Mouse (Mus musculus) cerebellum, adult 9-10 months (tissue): ENCODE measurements around the gene Use1.

ENCODE experiments used
- DNase-seq: peaks from one replicate; pipeline ENCODE4 v3.0.0; 2022

Gene Use1

GRCm38 (mm10) chr8:71379008-71379407 is 12.4 kb downstream of the Use1 start:
- no peak for DNase-seq

DNA sequence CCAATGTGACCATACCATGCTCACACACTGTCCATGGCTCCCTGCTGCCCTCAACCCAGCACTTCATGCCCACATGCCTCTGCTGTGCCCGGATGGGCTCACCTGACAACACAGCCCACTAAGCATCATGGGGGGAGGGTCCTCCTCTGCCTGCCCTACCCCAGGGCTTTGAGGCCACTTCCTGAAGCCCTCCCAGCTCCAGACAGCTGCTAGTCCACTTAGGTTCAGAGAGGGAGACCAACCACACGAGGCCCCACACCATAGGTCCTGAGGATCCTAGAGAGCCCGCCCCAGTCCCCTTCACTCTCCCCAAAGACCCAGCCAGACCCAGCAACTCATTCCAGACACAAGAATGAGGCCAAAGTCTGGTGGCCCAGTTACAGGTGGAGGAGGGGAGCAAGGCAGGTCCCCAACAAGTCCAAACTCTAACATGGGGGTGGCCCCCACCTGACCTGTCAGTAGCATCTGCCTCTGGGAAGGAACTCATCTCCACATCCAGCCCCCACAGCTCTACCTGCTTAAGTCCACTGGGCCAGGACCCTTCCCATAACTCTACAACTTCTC is 12.9 kb downstream of the Use1 start:
- peak; percentile 46 for DNase-seq

DNA sequence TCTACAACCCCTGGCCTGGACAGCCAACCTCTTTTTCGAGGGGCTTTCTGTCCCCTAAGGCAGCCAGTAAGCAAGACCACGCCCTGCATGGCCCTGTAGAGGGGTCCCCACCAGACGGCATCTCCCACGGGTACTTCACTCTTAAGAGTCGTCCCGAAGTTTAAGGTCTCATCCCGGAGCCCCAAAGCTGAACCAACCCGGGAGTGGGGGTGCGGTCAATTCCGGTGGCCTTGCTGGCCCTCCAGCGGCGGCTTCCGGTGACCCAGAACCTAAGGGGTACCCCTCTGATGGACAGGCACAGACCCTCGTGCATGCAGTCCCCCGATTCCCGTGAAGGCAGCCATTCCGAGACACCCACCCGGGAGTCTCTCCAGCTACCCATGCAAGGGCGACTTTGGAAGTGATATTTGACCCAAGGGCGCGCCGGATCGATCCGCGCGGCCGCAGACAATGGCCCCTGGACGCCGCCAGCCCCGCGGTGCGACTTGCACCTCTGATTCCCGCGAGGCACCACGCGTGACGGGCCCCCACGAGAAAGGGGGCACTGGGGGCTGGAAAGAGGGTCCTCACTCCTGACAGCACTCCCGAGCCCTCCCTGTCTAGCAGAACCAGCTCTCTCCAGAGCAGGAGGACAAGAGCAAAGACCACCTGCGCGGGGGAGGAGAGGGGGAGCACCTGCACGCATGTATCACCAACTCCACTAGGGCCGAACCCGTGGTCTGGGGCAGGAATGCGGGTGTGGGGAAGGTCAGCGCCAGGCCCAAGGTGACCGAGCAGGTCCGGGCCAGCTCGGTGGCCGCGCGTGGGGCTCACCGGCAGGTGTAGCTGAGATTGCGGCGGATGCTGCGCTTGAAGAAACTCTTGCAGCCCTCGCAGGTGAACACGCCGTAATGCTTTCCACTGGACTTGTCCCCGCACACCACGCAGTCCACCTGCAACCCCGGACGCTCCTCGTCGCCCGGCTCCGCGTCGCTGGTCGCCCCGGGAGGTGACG is 13.8 kb downstream of the Use1 start:
- DNase-seq: peak; percentile 64

- DNase-seq: peak; percentile 67
These were observed 14.8 kb downstream of the Use1 start, which contains the start of gene Nr2f6 for GRCm38 (mm10) chr8:71381421-71381970. TSS of gene Nr2f6 (minus strand) at chr8:71381960.

DNA sequence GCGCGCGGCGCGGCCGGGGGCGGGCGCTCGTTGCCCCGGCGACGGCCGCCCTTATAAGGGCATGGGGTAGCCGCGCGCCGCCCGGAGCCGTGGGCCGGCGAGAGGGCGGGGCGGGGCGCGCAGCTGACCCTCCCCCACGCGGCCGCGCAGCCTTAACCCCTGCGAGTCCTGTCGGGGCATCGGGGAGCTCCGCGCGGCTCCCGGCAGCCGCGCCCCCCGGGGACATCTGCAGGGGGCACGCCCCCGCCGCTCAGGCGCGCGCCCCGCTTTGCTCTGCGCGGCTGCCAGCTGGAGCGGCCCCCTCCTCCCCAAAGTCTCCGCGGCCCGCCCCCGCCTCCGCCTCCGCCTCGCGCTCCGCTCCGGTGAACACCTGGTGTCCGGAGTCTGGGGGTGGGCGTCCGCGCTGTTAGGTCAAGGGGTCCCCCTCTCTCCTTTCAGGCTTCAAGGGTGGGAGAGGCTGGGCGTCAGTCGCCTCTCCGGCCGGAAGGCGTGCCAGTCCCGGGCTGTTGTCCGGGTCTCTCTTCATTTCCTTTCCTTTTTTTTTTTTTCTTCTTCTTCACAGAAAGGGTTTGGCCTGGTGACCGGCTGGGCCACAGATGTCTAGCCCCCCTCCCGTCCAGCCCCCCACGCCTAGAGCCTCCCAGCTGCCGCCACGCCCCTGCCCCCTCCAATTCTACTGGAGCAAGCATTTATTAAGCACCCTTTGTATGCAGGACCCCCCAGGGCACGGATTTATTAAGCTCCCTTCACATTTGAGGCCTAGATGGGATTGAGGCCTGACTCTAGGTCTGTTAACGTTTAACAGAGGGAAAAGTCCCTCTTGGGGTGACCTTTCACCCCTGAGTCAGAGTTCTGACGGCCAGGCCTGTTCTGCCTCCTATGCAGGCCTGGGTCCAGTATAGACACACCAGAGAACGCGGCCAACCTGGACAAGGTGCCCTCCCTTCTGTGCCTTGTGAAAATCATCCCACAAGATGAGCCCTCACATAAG is 15.6 kb downstream of the Use1 start:
- peak; percentile 86 for DNase-seq

DNA sequence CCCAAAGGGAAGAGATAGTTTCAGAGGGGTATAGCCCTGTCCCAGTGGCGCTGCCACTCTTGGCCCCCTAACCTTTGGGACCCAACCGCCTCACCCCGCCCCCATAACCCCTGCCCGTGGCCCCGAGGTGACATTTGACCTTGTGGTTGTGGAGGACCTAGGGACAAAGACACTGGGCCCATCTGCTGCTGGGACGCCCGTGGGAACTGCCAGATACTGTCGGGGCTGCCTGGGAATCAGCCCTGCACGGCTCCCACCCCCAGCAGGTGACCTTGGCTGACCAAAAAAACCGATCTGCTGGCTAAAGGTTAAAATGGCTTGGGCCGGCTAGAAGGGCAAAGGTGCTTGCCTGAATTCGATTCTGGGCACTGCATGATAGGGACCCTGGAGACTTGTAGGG is 16.7 kb downstream of the Use1 start:
- DNase-seq: peak; percentile 42

DNA sequence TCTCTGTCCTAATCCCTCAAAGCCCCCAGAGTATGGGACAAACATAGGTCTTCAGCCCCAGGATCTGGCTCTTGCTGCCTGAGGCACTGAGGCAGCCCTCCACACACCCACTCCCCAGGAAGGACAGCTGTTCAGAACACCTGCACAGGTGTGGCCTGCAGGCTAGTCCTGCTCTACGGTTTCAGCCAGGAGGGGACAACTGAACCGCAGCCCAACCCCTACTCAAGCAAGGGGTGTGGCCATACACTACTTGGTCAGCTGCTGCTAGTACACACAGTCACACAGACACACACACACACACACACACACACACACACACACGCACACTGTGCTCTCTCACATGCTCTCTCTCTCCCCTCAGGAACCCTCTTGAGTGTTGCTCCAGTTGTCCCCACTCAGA is 17.2 kb downstream of the Use1 start:
- DNase-seq: no peak

GRCm38 (mm10) chr8:71385212-71385835 is 18.7 kb downstream of the Use1 start:
- DNase-seq: no peak

DNA sequence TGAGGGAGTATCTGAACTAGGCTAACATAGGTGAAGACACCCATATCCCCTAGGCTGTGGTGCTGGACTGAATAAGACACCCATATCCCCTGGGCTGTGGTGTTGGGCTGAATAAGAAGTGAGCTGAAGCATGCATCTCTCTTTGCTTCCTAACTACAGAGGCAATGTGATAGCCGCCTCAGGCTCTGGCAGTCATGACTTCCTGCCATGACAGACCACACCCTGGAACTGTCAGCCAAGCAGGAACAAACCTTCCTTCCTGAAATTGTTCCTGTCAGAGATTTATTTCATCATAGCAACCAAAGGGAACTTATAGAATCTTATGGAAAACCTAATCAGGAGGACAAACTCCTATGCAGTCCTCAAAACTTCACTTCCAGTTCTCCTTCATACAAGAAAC is 21.6 kb downstream of the Use1 start:
- DNase-seq: no peak

- DNase-seq: no peak
These were observed 25.0 kb downstream of the Use1 start for GRCm38 (mm10) chr8:71391696-71392095.

DNA sequence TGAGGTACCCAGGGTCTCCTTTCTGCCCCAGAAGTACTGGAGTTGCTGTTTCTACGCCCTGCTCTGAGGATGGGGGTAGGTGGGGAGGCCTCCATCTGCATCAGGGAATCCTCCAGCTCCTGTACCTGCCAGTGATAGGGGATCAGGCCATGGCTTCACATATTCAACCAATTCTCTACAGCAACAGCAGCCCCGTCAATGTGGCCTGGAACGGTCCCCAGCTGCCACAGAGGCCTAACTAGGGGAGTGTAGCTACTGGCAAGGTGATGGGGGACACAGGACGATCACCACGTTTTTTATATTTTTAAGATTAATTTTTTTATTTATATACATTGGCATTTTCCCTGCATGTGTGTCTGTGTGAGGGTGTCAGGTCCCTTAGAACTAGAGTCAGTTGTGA is 25.7 kb downstream of the Use1 start:
- DNase-seq: no peak

- no peak for DNase-seq
These were observed 26.2 kb downstream of the Use1 start for GRCm38 (mm10) chr8:71392871-71393270.

DNA sequence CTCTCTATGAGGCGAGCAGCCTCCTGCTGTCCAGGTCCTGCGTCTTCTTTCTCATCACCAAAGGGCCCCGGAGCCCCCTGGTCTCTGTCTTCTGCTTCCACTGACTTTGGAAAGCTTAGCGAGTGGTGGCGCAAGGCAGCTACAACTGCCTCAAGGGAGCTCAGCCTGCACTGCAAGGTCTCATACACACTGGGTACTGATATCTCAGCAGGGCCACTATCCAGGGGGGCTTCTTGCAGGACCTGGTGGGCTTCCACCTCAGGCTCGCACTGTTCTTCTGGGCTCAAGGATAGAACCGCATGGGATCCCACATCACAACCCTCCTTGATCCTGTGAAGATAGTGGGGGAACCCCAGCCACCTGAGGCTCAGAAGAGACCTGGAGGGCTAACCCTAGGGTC is 27.8 kb downstream of the Use1 start:
- DNase-seq: no peak

GRCm38 (mm10) chr8:71395071-71395470 is 28.4 kb downstream of the Use1 start:
- peak; percentile 52 for DNase-seq

DNA sequence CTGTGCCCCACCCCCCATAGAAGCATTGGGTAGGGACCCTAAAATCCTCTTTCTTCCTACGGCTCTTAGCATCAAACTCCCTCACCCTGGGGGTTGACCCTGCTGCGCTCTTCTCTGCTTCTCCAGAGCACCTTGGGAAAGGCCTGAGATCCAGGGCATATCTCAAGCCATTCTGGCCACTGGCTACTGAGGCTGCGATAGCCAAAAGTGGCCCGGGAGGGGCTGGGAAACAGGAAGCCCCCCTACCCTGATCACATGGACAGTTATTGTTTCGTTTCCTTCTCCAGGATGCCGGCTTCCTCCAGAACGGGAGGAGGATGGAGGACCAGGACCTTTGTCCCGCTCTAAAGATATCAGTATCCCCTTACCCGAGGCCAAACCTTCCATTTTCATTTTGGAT is 29.0 kb downstream of the Use1 start, which contains the start of gene Ushbp1:
TSS of gene Ushbp1 (minus strand) at position 174 of the 400 bp plus-strand sequence.
- peak; percentile 61 for DNase-seq

- peak; percentile 98 for DNase-seq
These were observed 30.1 kb downstream of the Use1 start, which contains the start of gene Babam1 for GRCm38 (mm10) chr8:71396639-71397305. TSS of gene Babam1 (plus strand) at chr8:71396861.

- peak; percentile 47 for DNase-seq
These were observed 31.1 kb downstream of the Use1 start for GRCm38 (mm10) chr8:71397701-71398100.

- no peak for DNase-seq
These were observed 34.2 kb downstream of the Use1 start for GRCm38 (mm10) chr8:71400826-71401225.

DNA sequence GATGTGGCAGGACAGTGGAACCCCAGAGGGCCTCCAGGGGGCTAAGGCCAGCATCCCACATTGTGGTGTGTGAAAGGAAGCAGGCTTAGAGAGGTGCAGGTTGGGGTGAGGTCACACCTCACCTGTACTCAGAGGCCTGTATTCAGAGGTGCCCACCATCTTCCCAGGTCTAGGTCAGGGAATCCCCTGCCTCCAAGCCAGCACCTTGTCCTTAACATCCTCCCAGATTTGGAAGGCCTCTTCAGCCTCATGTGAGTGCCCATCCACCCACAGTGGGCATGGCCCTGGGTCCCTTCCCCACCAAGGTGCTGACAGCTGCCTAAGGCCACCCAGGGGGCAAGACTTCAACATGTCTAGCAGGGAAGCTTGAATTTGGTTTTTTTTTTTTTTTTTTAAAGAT is 34.8 kb downstream of the Use1 start:
- DNase-seq: no peak

DNA sequence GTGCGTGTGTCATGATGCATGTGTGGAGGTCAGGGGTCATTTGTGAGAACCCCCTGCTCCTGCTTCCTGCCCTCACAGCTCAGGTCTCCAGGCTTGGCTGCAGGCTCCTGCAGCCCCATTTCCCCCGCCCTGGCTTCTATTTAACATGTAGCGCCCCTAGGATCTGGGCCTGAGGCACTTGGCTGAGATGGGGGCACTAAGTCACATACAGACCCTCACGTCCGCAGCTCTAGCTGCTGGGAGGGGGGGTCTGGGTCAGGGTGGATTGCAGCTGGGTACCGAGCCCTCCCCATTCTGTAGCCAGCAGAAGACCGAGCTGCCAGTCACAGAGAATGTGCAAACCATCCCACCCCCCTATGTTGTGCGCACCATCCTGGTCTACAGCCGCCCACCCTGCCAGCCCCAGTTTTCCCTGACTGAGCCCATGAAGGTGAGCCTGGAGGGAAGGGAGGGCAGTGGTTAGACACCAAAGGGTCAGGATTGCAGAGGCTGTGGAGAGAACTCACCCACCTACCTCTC is 35.9 kb downstream of the Use1 start:
- DNase-seq: peak; percentile 17
